Comparison of ENCODE assay signal across 10 mouse cellular contexts in the genomic region with DNA sequence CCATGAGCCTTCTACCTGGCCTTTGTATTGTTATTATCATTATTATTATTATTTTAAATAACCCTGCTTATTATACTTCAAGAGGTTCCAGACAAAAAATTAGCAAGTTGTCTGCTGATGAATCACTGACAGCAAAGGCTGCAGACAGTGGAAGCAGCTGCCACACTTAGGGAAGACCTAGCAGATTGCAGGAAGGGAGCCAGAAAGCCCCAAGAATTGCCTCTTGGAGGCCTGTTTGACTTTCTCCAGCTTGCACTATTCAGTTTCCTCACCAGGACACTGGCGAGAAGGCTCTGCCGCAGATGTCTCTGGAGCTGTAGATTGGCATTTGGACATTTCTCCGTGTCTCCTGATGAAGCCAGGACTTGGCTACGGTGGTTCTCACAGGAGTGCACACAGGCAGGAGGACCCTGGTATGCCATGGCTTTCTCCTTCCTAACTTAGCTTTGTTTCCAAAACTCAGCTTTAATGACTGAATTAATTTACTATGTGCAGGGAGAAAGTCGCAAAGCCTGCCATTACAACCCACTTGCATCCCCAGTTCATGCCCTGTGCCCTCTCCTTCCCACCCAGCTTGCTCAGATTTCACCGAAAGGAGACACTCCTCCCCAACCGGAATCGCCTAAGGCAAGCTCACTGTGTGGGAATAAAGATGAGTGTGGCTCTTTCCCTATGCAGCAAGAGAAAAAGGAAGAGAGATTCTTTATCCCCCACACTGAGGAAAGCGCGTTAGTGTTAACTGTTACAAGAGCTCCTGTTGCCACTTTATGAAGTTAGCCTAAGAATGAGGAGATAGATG.
A peak's percentile ranks its signal among the peaks of the same experiment; 100 is the strongest.
DNase-seq lines count a peak whose midpoint lies in the region; ATAC-seq lines count a peak whose summit lies in the region.
"Had no signal": no experiment of that assay in that cellular context is flagged by ENCODE, and none has a peak within 500 bp of the region (broad histone marks: within the 10 kb centered on the region; RNA-seq: fewer than 3 reads in every experiment).

No protein-coding gene starts in this region.

- peak; percentile 41; the same call in 1 of the 2 replicates for ATAC-seq in forebrain, embryonic 13.5 days
- ATAC-seq in forebrain, embryonic 11.5 days (replicated peaks; ENCODE audit: low FRiP score), result no peak
- ATAC-seq in midbrain, embryonic 14.5 days (ENCODE audit: low FRiP score, low TSS enrichment), result no peak
- ATAC-seq in midbrain, embryonic 13.5 days, result no peak
- no peak for ATAC-seq in heart, embryonic 13.5 days (ENCODE audit: extremely low read depth, insufficient number of reproducible peaks, low FRiP score, low TSS enrichment)
- ATAC-seq in CD4-positive, CD25-positive, alpha-beta regulatory T cell, adult 4 months, result no peak

- no peak for DNase-seq in forebrain, embryonic 11.5 days (ENCODE audit: low spot score)
- DNase-seq in midbrain, embryonic 14.5 days, result peak; percentile 18
- DNase-seq in layer of hippocampus, postnatal 36 days, result peak; percentile 17 to 24
- no peak for DNase-seq in left cerebral cortex, postnatal 36 days (ENCODE audit: low spot score in 2 of 2)
- DNase-seq: right cerebral cortex, postnatal 4 days had no signal

- intact Hi-C loops in left cerebral cortex, postnatal 36 days (cut with DNase I), result loop anchor here (10.0 kb wide), 1 partner anchor 405 kb away; no protein-coding TSS in a partner anchor

- H3K4me1 ChIP-seq in forebrain, embryonic 13.5 days, result peaks cover 15% of the 10 kb centered on the region
- H3K4me1 ChIP-seq in forebrain, embryonic 11.5 days (replicated peaks; ENCODE audit: control insufficient read depth, insufficient read depth, low read length), result no peaks in the 10 kb centered on the region; the same call in 1 of the 2 replicates
- H3K4me1 ChIP-seq in midbrain, embryonic 14.5 days (ENCODE audit: control insufficient read depth, insufficient read depth, low read length), result no peaks in the 10 kb centered on the region; the same call in 1 of the 2 replicates
- peaks cover 6% of the 10 kb centered on the region; the same call in 1 of the 2 replicates for H3K4me1 ChIP-seq in midbrain, embryonic 13.5 days (replicated peaks)
- H3K4me1 ChIP-seq in heart, embryonic 13.5 days, result peaks cover 42% of the 10 kb centered on the region

- 71% methylated on average over 10 of the region's 10 CpGs for WGBS in forebrain, embryonic 13.5 days
- 69% methylated on average over 10 of the region's 10 CpGs for WGBS in forebrain, embryonic 11.5 days
- WGBS in midbrain, embryonic 14.5 days, result 73% methylated on average over 10 of the region's 10 CpGs
- 74% methylated on average over 10 of the region's 10 CpGs for WGBS in midbrain, embryonic 13.5 days
- WGBS in heart, embryonic 13.5 days, result 56% methylated on average over 10 of the region's 10 CpGs

- H3K27me3 ChIP-seq in forebrain, embryonic 13.5 days, result no peaks in the 10 kb centered on the region
- H3K27me3 ChIP-seq in forebrain, embryonic 11.5 days (ENCODE audit: control insufficient read depth, insufficient read depth, low read length), result no peaks in the 10 kb centered on the region
- H3K27me3 ChIP-seq in midbrain, embryonic 14.5 days (ENCODE audit: control insufficient read depth, insufficient read depth, low read length), result no peaks in the 10 kb centered on the region
- no peaks in the 10 kb centered on the region for H3K27me3 ChIP-seq in midbrain, embryonic 13.5 days
- H3K27me3 ChIP-seq in heart, embryonic 13.5 days (replicated peaks), result no peaks in the 10 kb centered on the region

- H3K36me3 ChIP-seq in forebrain, embryonic 13.5 days (ENCODE audit: poor library complexity, severe bottlenecking), result no peaks in the 10 kb centered on the region
- H3K36me3 ChIP-seq in forebrain, embryonic 11.5 days (ENCODE audit: control insufficient read depth, insufficient read depth, low read length), result no peaks in the 10 kb centered on the region
- no peaks in the 10 kb centered on the region for H3K36me3 ChIP-seq in midbrain, embryonic 14.5 days (ENCODE audit: control insufficient read depth, insufficient read depth, low read length)
- H3K36me3 ChIP-seq in midbrain, embryonic 13.5 days, result no peaks in the 10 kb centered on the region
- no peaks in the 10 kb centered on the region for H3K36me3 ChIP-seq in heart, embryonic 13.5 days
- H3K36me3 ChIP-seq: midbrain, embryonic 10.5 days had no signal

- H3K4me3 ChIP-seq in forebrain, embryonic 13.5 days, result no peak overlapping the region
- H3K4me3 ChIP-seq in forebrain, embryonic 11.5 days (ENCODE audit: low read depth, low read length), result no peak overlapping the region
- H3K4me3 ChIP-seq in midbrain, embryonic 14.5 days (replicated peaks; ENCODE audit: low read depth, low read length), result no peak overlapping the region
- H3K4me3 ChIP-seq in midbrain, embryonic 13.5 days (replicated peaks), result no peak overlapping the region
- H3K4me3 ChIP-seq in heart, embryonic 13.5 days, result no peak overlapping the region
- H3K4me3 ChIP-seq: midbrain, embryonic 10.5 days had no signal

- no peak overlapping the region for H3K27ac ChIP-seq in forebrain, embryonic 13.5 days
- no peak overlapping the region for H3K27ac ChIP-seq in forebrain, embryonic 11.5 days (ENCODE audit: low read depth, low read length)
- no peak overlapping the region for H3K27ac ChIP-seq in midbrain, embryonic 14.5 days (replicated peaks; ENCODE audit: low read depth, low read length)
- no peak overlapping the region for H3K27ac ChIP-seq in midbrain, embryonic 13.5 days
- H3K27ac ChIP-seq in heart, embryonic 13.5 days (replicated peaks), result peak overlapping the region; percentile 59
- H3K27ac ChIP-seq: midbrain, embryonic 10.5 days had no signal

- H3K9me3 ChIP-seq in forebrain, embryonic 13.5 days (replicated peaks), result no peaks in the 10 kb centered on the region
- H3K9me3 ChIP-seq in forebrain, embryonic 11.5 days (ENCODE audit: control insufficient read depth, low read length), result no peaks in the 10 kb centered on the region
- no peaks in the 10 kb centered on the region for H3K9me3 ChIP-seq in midbrain, embryonic 14.5 days (ENCODE audit: control insufficient read depth, low read length)
- H3K9me3 ChIP-seq in midbrain, embryonic 13.5 days, result no peaks in the 10 kb centered on the region
- H3K9me3 ChIP-seq in heart, embryonic 13.5 days, result no peaks in the 10 kb centered on the region
- H3K9me3 ChIP-seq: midbrain, embryonic 10.5 days had no signal

- no peak overlapping the region for H3K4me2 ChIP-seq in forebrain, embryonic 13.5 days
- no peak overlapping the region for H3K4me2 ChIP-seq in forebrain, embryonic 11.5 days (ENCODE audit: low read depth, low read length, severe bottlenecking)
- no peak overlapping the region for H3K4me2 ChIP-seq in midbrain, embryonic 14.5 days (ENCODE audit: low read length)
- H3K4me2 ChIP-seq in midbrain, embryonic 13.5 days (replicated peaks), result no peak overlapping the region
- H3K4me2 ChIP-seq in heart, embryonic 13.5 days, result no peak overlapping the region

- H3K9ac ChIP-seq in forebrain, embryonic 13.5 days, result no peak overlapping the region
- no peak overlapping the region for H3K9ac ChIP-seq in forebrain, embryonic 11.5 days (ENCODE audit: low read length)
- H3K9ac ChIP-seq in midbrain, embryonic 14.5 days (replicated peaks; ENCODE audit: low read length), result no peak overlapping the region
- H3K9ac ChIP-seq in midbrain, embryonic 13.5 days (replicated peaks), result no peak overlapping the region
- H3K9ac ChIP-seq in heart, embryonic 13.5 days, result no peak overlapping the region

Comparison
In these comparisons a context has a peak if more than half of its experiments do, and no peak if none do; other contexts are left out.
1. DNase-seq: peak in midbrain, embryonic 14.5 days (single experiment) and layer of hippocampus, postnatal 36 days (2 of 2); none in forebrain, embryonic 11.5 days (single experiment) and left cerebral cortex, postnatal 36 days (0 of 2).